Mouse (Mus musculus) c-Kit-positive CD71-positive TER-119-negative erythroid progenitor cells, embryonic 14.5 days (primary cell): ENCODE measurements around the gene Sh3bgrl2.

Source experiments
- DNase-seq: peaks from one replicate; pipeline ENCODE4 v3.0.0-alpha.2; 2013; ENCODE audit warnings: low read depth

The Sh3bgrl2 gene

GRCm38 (mm10) chr9:83686511-83687100, 138.5 kb downstream of the Sh3bgrl2 start:
- no peak for DNase-seq

GRCm38 (mm10) chr9:83687904-83688303, 139.8 kb downstream of the Sh3bgrl2 start:
- DNase-seq: no peak
